Mouse (Mus musculus) kidney, adult 9 months (tissue): Measurements from ENCODE around the gene Srarp.

Experiments
- DNase-seq: peaks from one replicate; pipeline ENCODE4 v3.0.0; 2022

Srarp gene

DNA sequence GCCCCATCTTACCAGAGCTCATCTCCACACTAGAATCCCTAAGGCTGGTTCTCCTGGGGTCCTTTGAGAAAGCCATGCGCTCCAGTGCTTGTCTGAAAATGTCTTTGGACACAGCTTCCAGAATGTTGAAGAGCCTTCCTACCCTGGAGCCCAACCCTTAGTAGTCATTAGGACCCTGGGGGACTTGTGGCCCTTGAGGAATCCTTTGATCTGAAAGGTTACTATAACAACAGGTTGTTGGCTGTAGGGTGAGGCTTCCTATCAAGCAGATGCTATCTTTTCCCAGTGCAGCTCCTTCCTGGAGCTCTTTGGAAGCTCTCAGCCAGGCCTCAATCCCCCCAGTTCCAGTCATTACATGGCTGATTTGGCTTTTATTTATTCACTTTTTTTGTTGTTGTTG is at the start of gene Srarp:
Gene Srarp (minus strand): TSS at position 132 of the 400 bp plus-strand sequence.
- no peak for DNase-seq

DNA sequence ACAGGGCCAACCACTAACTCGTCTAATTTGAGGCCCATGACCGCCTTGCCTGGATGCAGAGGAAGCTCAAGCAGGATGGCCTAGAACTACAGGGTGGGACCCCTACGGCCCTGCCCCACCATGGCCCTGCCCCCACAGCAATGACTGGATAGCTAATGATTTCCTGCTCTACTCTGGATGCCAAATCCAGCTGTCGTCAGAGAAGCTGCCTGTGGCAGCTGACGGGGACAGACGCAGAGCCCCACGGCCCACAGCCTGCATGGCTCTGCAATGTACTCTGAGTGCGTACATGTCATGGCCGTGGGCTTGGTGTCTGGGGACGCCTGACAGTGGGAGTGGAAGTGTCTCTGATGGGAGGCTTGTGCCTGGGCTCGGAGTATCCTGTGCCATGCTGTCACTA is 48.2 kb upstream of the Srarp start:
- no peak for DNase-seq

DNA sequence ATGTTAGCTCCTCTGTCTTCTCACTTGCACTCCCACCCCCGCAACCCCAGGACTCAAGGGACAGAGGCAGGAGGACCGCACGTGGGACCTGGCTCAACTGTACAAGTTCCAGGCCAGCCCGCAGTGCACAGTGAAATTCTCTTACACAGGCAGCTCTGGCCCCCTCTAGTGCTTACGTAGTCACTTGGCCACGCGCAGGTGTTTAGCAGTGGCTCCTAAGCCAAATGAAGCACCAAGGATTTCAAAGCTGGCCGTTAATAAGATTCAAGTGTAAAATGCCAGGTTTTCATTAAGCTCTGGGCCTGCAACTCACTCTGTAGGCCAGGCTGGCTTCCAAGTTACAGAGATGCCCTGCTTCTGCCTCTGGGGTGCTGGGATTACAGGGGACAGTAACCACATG is 43.5 kb upstream of the Srarp start:
- DNase-seq = no peak

DNA sequence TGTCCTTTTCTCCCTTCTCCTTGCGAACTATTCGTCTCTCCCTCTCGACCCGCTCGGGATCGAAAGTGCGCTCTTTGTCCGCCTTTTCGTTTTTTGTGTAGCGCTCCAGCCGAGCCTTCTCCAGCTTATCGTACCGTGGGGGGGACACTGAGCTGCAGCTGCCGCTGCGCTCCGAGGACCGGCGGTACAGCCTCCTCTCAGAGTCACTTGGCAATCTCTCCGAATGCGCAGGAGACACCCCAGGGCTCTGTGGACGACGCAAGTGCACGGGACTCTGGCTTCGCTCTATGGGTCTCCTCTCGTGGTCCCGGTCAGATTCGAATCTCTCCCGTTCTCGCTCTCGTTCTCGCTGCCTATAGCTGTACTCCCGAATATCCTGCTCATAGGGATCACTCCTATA is 42.9 kb upstream of the Srarp start:
- no peak for DNase-seq

DNA sequence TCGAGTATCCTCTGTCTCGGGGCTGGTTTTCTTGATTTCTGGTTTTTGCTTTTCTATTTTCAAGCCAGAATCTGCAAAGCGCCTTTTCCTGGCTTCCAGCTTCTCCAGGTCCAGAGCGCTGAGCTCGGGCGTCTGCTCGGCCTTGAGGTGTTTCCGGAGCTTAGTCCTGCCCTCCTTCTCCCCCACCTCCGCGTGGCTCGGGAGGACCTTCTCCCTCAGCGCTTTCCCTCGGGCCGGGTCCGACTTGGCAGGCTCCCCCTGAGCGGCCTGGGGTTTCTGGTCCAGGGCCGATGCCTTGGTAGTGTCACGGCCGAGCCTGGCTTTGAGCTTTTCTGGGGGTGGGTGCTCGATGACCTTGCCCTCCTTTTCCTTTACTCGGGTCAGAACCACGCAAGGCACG is 42.3 kb upstream of the Srarp start:
- DNase-seq = no peak

DNA sequence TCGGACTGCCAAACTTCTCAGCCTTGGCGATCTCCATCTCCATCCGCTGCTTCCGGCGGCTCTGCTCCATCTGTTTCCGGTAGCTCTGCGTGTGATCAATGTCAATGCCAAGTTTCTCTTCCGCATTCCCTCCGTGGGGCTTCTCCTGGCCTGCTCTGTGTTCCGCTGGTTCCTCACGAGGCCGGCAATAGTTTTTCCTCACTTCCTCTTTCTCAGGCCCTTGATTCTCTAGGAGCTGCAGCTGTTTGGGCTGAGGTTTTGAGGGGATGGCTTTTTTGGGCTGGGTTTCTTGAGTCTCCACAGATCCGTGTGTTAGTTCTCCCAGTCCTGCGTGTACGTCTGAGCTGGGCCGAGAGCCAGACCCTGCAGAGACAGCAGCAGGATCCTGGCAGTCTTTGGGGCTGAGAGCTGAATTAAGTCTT is 41.8 kb upstream of the Srarp start:
- DNase-seq = peak; percentile 46

DNA sequence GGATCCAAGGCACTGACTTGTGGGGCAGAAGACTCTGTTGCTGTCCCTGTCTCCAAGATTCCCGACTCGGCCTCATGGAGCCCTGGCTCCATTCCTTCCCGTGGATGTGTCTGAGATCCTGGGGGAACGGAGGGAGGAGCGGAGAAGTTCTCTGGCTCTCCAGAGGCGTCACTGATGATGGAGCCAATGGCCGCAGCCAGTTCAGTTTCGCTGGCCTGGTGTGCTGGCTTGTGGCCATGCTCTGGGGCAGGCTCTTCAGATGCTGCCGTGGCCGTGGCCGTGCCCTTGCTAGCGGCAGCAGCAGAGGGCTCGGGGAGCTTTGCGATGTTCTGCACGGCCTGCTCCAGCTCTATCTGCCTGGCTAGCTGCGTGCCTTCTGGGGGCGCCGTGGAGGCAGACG is 38.5 kb upstream of the Srarp start:
- DNase-seq = no peak

DNA sequence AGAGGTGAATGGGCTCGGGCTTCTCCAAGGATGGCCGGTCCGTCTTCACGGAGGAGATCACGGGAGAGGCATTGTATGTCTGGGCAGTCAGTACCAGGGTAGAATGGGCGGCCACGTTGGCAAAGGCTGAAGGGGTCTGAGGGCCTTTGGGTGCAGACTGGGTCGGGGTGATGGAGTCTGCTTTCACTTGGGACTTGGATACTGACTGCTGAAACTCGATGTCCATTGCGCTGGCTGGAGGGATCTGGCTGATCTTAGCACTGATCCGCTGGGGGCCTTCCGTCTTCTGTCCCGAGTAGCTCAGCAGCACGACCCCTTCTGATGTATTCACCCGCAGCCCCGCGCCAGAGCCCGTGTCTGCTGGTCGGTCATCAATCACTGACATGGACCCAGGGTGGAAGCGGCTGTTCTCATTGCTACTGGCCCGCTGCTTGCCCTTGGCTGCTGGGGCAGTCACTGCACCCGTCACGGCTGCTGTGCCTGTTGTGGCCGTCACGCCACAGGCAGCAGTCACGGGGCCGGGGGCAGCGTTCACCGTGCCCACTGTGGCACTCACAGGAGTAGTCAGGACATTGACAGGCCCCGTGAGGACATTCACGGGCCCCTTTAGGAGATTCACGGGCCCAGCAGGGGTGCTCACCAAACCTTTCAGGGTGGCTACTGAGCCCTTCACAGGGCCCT is 36.9 kb upstream of the Srarp start:
- no peak for DNase-seq

DNA sequence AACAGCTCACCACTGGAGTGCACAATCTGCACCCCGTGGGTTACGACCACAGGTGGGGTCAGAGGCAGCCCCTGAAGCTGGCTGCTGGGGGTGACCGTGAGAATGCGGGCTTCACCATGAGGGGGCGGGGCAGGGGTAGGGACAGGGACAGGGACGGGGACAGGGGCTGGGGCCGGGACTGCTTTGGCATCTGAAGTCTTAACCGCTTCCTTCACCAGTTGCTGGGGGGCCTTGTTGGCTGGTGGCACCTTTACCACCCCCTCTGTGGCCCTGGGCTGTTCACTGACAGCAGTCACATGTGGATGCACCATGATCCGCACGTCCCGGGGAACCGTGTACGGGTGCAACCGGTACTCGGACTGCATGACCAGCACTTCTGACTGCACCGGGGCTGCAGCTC is 35.6 kb upstream of the Srarp start:
- no peak for DNase-seq

DNA sequence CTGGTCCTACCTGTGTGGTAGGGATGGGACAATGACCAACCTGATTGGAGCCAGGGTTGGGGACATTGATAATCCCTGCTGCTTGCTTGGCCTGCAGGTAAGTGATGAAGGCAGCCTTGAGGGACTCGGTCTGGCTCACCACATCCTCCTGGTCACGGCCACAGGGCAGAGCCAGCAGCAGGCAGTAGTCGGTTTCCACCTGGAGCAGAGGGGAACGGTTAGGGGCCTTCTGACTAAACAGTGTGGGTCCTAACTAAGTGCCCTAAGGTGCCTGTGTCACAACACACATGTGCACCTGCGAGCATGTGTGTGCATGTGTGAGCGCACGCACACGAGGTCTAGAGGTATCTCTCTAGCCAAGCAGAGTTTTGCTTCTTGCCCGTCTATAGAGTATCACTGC is 33.4 kb upstream of the Srarp start:
- DNase-seq = no peak

DNA sequence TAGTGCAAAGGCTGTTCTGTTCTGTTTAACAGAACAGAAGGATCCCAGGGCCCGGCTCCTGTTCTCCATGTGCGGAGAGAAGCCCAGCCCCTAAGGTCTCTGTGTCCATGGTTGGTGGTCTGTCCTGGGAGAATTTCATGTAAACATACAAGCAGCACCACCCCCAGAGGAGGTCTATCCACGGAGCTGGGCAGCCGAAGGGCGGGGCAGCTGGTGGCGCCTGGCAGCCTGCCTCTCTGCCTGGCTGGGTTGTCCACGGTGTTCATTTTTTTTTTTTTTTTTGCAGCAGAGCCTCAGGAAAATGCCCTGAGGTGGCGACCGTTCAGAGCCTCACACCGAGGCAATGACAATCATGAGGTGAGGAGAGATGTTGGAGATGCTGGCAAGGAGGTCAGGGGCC is 32.7 kb upstream of the Srarp start:
- no peak for DNase-seq

DNA sequence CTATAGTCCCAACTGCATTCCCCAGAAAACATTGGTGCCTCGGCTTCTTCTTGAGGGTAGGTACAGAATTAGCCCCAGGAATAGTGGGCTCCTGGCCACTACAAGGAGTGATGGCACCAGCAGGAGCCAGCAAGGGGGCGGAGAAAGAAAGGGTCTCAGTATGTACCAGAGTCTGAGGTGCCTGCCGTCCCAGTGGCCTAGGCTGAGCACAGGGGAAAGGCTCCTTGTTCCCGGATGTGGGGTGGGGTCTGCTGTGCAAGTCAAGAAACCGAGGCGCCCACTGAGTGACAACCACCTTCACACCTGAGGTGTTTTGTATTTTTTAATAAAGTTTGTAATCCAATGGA is 31.6 kb upstream of the Srarp start:
- DNase-seq = no peak

DNA sequence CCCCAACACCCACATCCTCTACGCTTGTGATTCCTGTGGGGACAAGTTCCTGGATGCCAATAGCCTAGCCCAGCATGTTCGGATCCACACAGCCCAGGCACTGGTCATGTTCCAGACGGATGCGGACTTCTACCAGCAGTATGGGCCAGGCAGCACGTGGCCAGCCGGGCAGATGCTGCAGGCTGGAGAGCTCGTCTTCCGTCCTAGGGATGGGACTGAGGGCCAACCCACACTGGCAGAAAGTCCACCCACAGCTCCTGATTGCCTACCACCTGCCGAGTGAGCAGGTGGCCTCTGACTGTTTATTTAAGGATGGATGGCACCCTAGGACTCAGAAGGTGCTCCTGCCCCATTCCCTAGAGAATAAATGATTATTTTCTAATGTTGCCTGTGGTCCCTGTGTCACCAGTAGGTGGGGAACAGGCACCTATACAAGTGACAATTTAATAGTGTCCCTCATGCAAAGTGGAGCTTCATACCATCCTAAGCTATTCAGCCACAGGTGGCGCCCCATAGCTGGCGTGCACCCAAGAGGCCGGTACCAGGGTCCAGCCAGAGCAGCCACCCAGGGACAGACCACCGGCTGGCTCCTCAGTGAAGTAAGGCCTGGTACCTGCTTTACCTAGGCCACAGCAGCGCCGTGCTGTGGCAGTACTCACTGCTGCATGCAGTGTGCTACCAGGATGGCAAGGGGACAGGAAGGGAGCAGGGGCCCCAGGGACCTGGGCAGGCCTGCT is 31.1 kb upstream of the Srarp start:
- no peak for DNase-seq

DNA sequence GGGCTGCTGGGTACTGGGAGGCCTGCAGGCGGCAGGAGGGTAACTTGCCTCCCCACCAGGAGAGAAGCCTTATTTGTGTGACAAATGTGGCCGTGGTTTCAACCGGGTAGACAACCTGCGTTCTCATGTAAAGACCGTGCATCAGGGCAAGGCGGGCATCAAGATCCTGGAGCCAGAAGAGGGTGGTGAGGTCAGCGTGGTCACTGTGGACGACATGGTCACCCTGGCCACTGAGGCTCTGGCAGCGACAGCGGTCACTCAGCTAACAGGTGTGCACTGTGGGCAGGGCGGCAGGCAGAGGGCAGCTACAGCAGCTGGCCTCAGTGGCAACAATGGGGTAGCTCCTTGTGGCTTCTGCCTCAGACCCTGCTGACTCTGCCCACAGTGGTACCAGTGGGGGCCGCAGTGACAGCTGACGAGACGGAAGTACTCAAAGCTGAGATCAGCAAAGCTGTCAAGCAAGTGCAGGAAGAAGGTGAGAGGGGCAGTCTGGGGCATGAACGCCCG is 30.4 kb upstream of the Srarp start:
- DNase-seq = no peak

DNA sequence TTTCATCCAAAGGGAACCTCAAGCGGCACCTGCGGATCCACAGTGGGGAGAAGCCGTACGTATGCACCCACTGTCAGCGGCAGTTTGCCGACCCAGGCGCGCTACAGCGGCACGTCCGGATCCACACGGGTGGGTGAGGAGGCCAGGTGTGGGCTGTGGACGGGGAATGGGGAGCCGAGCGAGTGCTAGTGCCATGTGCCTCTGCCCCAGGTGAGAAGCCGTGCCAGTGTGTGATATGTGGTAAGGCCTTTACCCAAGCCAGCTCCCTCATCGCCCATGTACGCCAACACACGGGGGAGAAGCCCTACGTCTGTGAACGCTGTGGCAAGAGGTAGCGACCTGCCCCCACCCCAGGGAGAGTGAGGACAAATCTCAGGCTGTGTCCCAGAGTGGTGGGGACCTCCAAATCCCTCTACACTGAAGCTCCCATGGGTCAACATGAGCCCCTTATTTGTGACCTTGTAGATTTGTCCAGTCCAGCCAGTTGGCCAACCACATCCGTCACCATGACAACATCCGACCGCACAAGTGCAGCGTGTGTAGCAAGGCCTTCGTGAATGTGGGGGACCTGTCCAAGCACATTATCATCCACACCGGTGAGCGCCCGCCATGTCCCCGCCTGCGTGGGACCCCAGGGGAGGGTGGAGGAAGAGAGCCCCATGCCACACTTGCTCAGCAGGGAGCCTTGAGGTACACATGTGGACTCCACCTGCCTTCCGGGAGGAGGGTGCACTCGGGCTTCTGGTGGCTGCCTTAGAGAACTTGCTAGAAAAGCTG is 29.8 kb upstream of the Srarp start:
- no peak for DNase-seq

DNA sequence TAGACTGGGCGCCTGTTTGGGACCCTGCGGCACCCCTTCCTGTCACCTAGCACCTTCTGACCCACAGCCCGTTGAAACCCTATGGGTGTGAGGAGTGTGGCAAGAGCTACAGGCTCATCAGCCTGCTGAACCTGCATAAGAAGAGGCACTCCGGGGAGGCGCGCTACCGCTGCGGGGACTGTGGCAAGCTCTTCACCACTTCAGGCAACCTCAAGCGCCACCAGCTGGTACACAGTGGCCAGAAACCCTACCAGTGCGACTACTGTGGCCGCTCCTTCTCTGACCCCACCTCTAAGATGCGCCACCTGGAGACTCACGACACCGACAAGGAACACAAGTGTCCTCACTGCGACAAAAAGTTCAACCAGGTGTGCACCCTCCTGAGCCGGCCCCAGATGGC is 28.8 kb upstream of the Srarp start:
- DNase-seq = no peak

DNA sequence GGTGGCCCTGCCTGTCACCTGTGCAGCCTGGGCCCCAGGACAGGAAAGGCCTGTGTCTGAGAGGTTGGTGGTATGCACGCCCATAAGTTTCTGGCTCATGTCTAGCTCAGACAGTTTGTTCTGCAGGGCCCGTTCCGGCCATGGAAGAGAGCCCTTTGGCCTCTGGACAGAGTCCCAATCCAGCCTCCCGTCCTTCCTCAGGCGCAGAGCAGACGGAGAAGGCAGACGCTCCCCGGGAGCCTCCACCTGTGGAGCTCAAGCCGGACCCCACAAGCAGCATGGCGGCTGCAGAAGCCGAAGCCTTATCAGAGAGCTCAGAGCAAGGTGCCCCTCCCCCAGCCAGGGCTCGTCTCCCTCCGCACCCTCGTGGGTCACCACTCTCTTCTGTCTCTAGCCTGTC is 27.6 kb upstream of the Srarp start:
- peak; percentile 77 for DNase-seq

DNA sequence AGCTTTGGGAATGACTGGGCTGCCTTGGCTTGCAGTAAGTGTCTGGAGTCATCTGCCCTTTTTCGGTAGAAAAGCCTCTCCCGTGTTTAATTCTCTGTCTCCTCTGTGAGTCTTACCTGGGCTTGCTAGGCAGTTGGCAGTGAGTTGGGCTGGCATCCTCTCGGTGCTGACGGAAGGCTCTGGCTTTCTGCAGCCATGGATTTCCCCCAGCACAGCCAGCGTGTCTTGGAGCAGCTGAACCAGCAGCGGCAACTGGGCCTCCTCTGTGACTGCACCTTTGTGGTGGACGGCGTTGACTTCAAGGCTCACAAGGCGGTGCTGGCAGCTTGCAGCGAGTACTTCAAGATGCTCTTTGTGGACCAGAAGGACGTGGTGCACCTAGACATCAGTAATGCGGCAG is 25.7 kb upstream of the Srarp start:
- DNase-seq = no peak

DNA sequence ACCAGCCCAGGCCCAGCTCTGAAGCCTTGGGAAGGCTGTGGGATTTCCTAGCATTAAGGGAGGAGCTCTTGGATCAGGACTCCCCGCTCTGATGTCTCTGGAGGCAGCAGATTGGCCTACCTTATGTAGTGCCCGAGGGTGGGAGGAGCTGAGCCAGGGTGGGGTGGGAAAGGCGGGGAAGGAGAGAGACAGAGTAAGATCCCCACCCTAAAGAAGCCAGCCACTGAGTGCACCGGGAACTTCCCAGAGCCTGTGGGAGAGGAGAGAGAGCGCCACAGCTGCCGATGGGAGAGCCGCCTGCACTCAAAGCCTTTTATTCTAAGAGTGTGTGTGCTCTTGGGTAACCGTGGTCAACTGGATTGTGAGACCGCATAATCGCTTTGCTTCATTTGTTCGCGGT is 25.2 kb upstream of the Srarp start:
- no peak for DNase-seq

DNA sequence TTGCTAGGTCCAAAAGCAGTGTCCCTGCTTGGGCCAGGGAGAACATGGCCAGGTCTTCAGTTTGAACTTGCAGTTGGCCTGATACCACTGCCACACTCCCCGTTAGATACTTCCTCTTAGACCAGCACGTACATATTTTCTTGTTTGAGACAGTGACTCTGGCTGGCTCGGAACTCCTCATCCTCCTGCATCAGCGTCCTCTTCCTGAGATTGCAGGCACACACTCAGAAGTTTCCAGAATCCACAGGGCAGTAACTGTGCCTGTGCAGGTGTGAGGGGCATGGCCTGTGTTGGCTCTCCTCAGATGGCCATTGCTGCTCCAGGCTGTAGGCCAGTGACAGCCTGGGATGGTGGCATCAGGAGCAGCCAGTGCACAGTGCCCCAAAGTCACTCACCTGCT is 24.6 kb upstream of the Srarp start:
- no peak for DNase-seq

DNA sequence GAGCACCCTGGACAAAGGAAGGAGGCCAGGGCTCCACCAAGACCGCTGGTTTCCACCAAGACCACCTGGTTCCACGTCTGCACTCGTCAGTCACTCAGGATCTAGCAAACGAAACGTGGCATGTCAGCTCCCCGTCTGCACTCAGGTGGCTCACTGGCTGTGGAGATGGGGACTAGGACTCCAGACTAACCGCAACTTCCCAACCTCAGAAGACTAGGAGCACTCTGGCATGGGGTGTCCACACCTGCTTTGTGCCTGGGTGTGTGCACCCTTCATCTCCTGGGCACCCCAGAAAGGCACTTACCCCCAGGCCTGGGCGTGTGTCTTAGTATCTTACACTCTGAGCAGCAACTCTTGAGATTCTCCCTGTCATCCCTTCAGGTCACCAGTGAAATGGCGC is 23.9 kb upstream of the Srarp start:
- DNase-seq = no peak

DNA sequence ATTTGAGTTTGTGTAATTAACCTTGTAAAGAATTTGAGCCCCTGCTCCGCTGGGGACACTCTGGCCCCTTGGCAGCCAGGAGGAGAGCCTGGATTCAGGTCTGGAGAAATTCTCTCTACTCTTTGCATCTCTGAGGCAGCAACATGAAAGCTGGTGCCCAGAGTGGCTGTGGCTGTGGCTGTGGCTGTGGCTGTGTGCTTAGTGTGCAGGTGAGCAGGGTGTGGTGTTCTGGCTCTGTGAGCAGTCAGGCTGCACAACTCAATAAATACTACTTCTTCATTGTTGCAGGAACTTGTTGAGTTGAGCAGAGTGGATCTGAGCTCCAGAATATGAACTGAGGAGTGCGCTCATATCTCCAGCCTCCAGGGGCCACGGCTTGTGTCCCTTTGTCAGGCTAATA is 23.0 kb upstream of the Srarp start:
- DNase-seq = no peak

DNA sequence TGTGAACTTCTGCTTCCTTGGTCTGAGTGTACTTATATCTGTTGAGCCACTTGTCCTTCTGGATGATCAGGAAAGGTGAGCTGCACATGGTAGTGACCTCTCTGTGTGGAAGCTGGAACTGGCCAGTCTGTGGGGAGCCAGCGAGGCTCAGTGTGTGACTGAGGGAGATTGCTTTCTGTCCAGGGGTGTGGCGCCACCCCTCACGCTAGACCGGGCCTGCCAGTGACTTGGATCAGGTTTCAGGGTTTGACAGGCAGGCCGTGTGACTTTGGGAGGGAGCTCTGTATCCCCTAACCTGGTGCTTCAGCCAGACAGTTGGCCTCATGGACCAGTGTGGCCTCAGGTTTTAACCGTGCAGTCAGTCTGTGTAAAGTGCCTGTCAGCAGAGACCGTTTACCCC is 22.3 kb upstream of the Srarp start:
- DNase-seq = peak; percentile 47
